Mouse (Mus musculus) liver, embryonic 16.5 days (tissue): ENCODE data around the gene Olfr1291-ps1. TPM values are rescaled to one million over a fixed set of nuclear protein-coding genes. Genes with fewer than 3 reads are reported as not detected.

ENCODE experiments used
- ATAC-seq: fragments of 200-750 bp; cut with Nextera tagmentation; 2 replicates; pipeline ENCODE4 v1.8.0; 2017; ENCODE audit warnings: low read depth, mild to moderate bottlenecking, moderate number of reproducible peaks, moderate library complexity
- H3K27ac ChIP-seq: fragments of 300-500 bp; sonication (generic); 2 replicates; pipeline ENCODE4 v1.5.1; 2014; ENCODE audit warnings: mild to moderate bottlenecking, low read length
- H3K27me3 ChIP-seq: fragments of 300-500 bp; sonication (generic); 2 replicates; pipeline ENCODE4 v1.6.1; 2014; ENCODE audit warnings: low read depth, low read length, mixed read lengths; ENCODE audit not compliant: control insufficient read depth, insufficient read depth
- H3K36me3 ChIP-seq: fragments of 300-500 bp; sonication (generic); 2 replicates; pipeline ENCODE4 v1.6.1; 2014; ENCODE audit warnings: mild to moderate bottlenecking; ENCODE audit not compliant: control insufficient read depth, insufficient read depth
- H3K4me1 ChIP-seq: fragments of 300-500 bp; sonication (generic); 2 replicates; pipeline ENCODE4 v1.6.1; 2014; ENCODE audit warnings: low read depth, low read length, mixed read lengths; ENCODE audit not compliant: control insufficient read depth
- H3K4me2 ChIP-seq: fragments of 300-500 bp; sonication (generic); 2 replicates; pipeline ENCODE4 v1.6.1; 2014; ENCODE audit warnings: low read depth, low read length, mixed read lengths
- H3K4me3 ChIP-seq: fragments of 300-500 bp; sonication (generic); 2 replicates; pipeline ENCODE4 v1.5.1; 2014; ENCODE audit warnings: low read depth, mild to moderate bottlenecking, low read length
- H3K9ac ChIP-seq: fragments of 300-500 bp; sonication (generic); 2 replicates; pipeline ENCODE4 v1.6.1; 2014; ENCODE audit warnings: low read depth, low read length
- H3K9me3 ChIP-seq: fragments of 300-500 bp; sonication (generic); replicated peaks from 2 replicates; pipeline ENCODE4 v1.6.1; 2016; ENCODE audit warnings: low read length; ENCODE audit not compliant: control insufficient read depth
- WGBS: fragments of 180-500 bp; shearing (Covaris S2); extraction: QIAGEN DNeasy Blood & Tissue Kit; methylation state at CpG from one replicate; pipeline ENCODE4 v1.1.7; 2014; ENCODE audit not compliant: insufficient replicate concordance; 5-methylcytosine and 5-hydroxymethylcytosine counted together
- polyA plus RNA-seq: library from polyadenylated mRNA; unstranded; fragments of >200 nt; fragmentation: Nextera tagmentation; extraction: Ambion mirVana; gene quantifications from 2 replicates; pipeline ENCODE4 v1.2.1, GENCODE M21; 2015

The Olfr1291-ps1 gene
- polyA plus RNA-seq: not detected in 2 replicates

- WGBS: 79% methylated on average over 3 of the region's 3 CpGs
- ATAC-seq: no peak
These were observed at the start of gene Olfr1291-ps1 for GRCm38 (mm10) chr2:111496880-111497279. TSS of gene Olfr1291-ps1 (plus strand) at chr2:111497180.

GRCm38 (mm10) chr2:111448842-111449241 lies 48.1 kb upstream of the Olfr1291-ps1 start, which contains the start of gene Olfr1287:
TSS of gene Olfr1287 (plus strand) at chr2:111449142.
- Histone ChIP-seq H3K4me1 (no peaks in the 10 kb centered on the region), H3K27ac (no peak within 1 kb of the TSS), H3K27me3 (no peaks in the 10 kb centered on the region), H3K9me3 (no peaks in the 10 kb centered on the region), H3K9ac (no peak within 1 kb of the TSS), H3K36me3 (no peaks in the 10 kb centered on the region), H3K4me3 (no peak within 1 kb of the TSS), H3K4me2 (no peak within 1 kb of the TSS)
- 46% methylated on average over 1 of the region's 1 CpGs for WGBS
- no peak for ATAC-seq

More at GRCm38 (mm10) chr2:111496880-111497279, at the start of gene Olfr1291-ps1:
- Histone ChIP-seq H3K27ac (no peak within 1 kb of the TSS), H3K9me3 (no peaks in the 10 kb centered on the region), H3K36me3 (no peaks in the 10 kb centered on the region), H3K4me1 (no peaks in the 10 kb centered on the region), H3K9ac (no peak within 1 kb of the TSS), H3K4me3 (no peak within 1 kb of the TSS), H3K27me3 (no peaks in the 10 kb centered on the region), H3K4me2 (no peak within 1 kb of the TSS)

DNA sequence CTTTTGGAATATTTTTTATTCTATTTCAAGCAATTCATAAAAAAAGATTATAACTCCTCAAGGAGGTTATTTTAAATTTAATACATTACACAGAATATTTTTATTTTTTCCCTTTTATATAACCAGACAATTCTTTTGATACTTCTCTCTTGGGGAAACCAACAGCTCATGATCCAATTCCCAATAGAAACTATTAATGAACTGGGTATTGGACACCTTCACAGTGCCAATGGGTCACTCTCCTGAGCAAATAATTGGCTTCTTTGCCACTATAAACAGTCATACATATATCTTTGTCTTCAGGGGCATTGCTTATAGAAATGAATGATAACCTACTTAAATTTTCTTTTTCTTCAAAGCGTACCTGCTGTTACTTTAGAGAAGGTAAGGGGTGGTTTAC lies 23.2 kb upstream of the Olfr1291-ps1 start, which contains the start of gene Olfr1288:
Gene Olfr1288 (plus strand): TSS at position 301 of the 400 bp plus-strand sequence.
- H3K36me3 ChIP-seq: no peaks in the 10 kb centered on the region
- no peak within 1 kb of the TSS for H3K27ac ChIP-seq
- H3K9ac ChIP-seq: no peak within 1 kb of the TSS
- no peak within 1 kb of the TSS for H3K4me3 ChIP-seq
- no peaks in the 10 kb centered on the region for H3K9me3 ChIP-seq
- no peak for ATAC-seq
- H3K4me1 ChIP-seq: no peaks in the 10 kb centered on the region
- H3K4me2 ChIP-seq: no peak within 1 kb of the TSS
- H3K27me3 ChIP-seq: no peaks in the 10 kb centered on the region
- WGBS: 77% methylated on average over 1 of the region's 1 CpGs

DNA sequence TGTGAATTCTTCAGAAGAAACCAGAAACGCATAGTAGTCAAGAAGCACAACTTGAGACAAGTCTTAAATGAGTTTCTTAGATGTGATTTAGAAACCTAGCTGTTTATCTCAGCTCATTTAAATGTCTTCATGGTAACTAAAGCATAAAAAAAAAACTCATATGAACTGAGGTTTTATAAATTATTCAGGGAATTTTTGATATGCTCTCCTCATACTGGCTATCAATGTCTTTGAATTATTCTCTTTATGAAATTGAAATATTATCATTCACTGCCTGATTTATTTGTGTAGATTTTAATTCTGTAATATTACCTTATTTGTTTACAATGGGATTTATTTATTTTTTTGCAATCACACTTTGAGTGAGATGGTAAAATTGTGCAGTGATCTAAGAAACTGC lies 16.5 kb upstream of the Olfr1291-ps1 start, which contains the start of gene Olfr1289:
Gene Olfr1289 (plus strand): TSS at position 301 of the 400 bp plus-strand sequence.
- Histone ChIP-seq H3K4me3 (no peak within 1 kb of the TSS), H3K27ac (no peak within 1 kb of the TSS), H3K36me3 (no peaks in the 10 kb centered on the region), H3K9ac (no peak within 1 kb of the TSS), H3K9me3 (no peaks in the 10 kb centered on the region), H3K27me3 (no peaks in the 10 kb centered on the region), H3K4me1 (no peaks in the 10 kb centered on the region), H3K4me2 (no peak within 1 kb of the TSS)
- no peak for ATAC-seq
- 50% methylated on average over 1 of the region's 1 CpGs for WGBS

DNA sequence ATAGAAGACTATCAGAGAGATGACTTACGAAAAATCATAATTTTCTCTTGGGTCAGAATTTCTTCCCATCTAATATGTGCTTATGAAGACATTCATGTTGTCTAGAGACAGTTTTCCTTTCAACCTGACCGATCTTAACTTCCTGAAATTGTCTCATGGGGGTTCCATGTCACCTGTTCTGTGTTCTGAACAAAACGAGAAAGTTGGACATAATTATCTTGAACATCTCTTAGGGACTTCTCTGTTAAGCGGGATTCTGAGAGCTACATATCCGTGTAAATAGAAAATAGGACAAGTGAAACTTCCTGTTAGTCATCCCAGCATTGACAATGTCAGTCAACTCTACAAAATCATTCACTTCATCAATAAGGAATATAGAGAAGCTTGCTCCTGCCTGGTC lies 3.3 kb upstream of the Olfr1291-ps1 start, which contains the start of gene Olfr1290:
Gene Olfr1290 (minus strand): TSS at position 101 of the 400 bp plus-strand sequence.
- ATAC-seq: no peak
- no peak within 1 kb of the TSS for H3K4me3 ChIP-seq
- no peak within 1 kb of the TSS for H3K27ac ChIP-seq
- no peaks in the 10 kb centered on the region for H3K4me1 ChIP-seq
- no peak within 1 kb of the TSS for H3K4me2 ChIP-seq
- H3K27me3 ChIP-seq: no peaks in the 10 kb centered on the region
- WGBS: 56% methylated on average over 5 of the region's 5 CpGs
- no peaks in the 10 kb centered on the region for H3K36me3 ChIP-seq
- no peak within 1 kb of the TSS for H3K9ac ChIP-seq
- H3K9me3 ChIP-seq: no peaks in the 10 kb centered on the region

DNA sequence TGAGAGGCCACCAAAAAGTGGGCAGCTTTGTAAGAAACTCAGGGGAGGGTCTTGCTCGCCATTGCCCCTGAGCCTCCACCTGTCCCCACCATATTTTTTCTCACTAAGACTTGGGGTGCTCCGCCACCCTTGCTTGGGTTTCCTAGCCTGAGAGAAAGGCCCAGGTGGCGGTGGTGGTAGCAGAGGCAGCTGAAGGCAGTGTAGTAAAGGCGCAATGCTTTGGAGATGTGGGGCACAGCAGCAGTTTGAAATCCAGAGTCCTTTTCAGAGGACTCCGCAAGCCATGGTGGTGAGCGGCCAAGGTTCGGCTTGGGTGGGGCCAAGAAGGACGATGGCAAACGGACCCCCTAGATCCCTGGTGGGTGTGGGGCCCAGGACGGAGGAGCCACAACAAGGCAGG lies 20.5 kb downstream of the Olfr1291-ps1 start:
- no peak overlapping the region for H3K27ac ChIP-seq
- no peaks in the 10 kb centered on the region for H3K27me3 ChIP-seq
- 76% methylated on average over 10 of the region's 10 CpGs for whole genome bisulfite sequencing
- no peak for ATAC-seq
- no peak overlapping the region for H3K4me2 ChIP-seq
- no peaks in the 10 kb centered on the region for H3K36me3 ChIP-seq
- H3K4me3 ChIP-seq: no peak overlapping the region
- H3K4me1 ChIP-seq: no peaks in the 10 kb centered on the region
- H3K9me3 ChIP-seq: no peaks in the 10 kb centered on the region
- no peak overlapping the region for H3K9ac ChIP-seq

DNA sequence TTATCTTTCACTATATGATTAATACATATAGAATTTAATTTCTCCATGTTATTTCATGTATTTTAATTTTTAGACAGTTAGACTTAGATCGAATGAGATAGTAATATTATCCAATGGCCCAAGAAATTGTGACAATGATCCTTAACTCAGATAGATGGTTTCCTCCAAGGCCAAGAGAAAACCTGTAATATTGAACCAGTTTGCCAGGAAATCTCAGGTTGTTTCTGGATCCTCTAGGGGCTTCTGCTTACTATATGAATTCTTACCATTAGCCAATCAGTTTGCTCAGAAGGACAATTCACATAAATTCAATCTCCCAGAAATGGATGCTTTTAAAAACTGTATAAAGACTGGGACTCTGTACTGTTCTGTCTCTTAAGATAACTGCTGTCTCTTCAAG lies 27.9 kb downstream of the Olfr1291-ps1 start, which contains the start of gene Olfr1293-ps:
Gene Olfr1293-ps (plus strand): TSS at position 301 of the 400 bp plus-strand sequence.
- ATAC-seq: no peak
- no peak within 1 kb of the TSS for H3K4me3 ChIP-seq

DNA sequence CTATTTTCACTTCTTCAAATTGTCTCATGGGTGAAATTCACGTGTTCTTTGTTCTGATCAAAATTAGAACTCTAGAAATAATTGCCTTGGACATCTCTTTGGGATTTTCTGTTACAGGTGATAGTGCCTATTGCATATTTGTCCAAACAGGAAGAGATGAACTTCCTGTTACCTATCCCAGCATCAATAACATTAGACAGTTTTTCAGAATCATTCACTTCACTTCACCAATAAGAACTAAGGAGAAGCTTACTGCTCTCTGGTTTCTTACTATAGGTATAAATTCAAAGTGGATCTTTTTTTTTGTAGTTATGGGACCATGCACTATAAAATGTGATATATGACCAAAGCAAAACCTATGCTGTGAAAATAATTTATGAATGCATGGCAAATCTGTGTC lies 43.2 kb downstream of the Olfr1291-ps1 start, which contains the start of gene Olfr1294:
Gene Olfr1294 (minus strand): TSS at position 101 of the 400 bp plus-strand sequence.
- WGBS: 17% methylated on average over 1 of the region's 1 CpGs
- Histone ChIP-seq H3K9ac (no peak within 1 kb of the TSS), H3K4me2 (no peak within 1 kb of the TSS), H3K4me1 (no peaks in the 10 kb centered on the region), H3K27me3 (no peaks in the 10 kb centered on the region), H3K27ac (no peak within 1 kb of the TSS), H3K36me3 (no peaks in the 10 kb centered on the region), H3K9me3 (no peaks in the 10 kb centered on the region), H3K4me3 (no peak within 1 kb of the TSS)
- no peak for ATAC-seq

More for the DNA sequence above, 27.9 kb downstream of the Olfr1291-ps1 start, which contains the start of gene Olfr1293-ps:
- Histone ChIP-seq H3K36me3 (no peaks in the 10 kb centered on the region), H3K27ac (no peak within 1 kb of the TSS), H3K9me3 (no peaks in the 10 kb centered on the region), H3K9ac (no peak within 1 kb of the TSS), H3K27me3 (no peaks in the 10 kb centered on the region), H3K4me1 (no peaks in the 10 kb centered on the region), H3K4me2 (no peak within 1 kb of the TSS)
- WGBS: 53% methylated on average over 1 of the region's 1 CpGs
